Mouse (Mus musculus) hindbrain, embryonic 15.5 days (tissue): ENCODE measurements at regions not wholly inside any gene's neighbourhood (a gene's known extent, or its start where the extent isn't known, plus 50 kb on each side); places are given as distances from the start of the nearest gene placed in this dataset.

Source experiments
- ATAC-seq: fragments of 200-750 bp; cut with Nextera tagmentation; 2 replicates; pipeline ENCODE4 v1.8.0; 2017; ENCODE audit warnings: low read depth, moderate number of reproducible peaks, moderate TSS enrichment; ENCODE audit not compliant: low FRiP score
- H3K27ac ChIP-seq: fragments of 300-500 bp; sonication (generic); replicated peaks from 2 replicates; pipeline ENCODE4 v1.5.1; 2015; ENCODE audit warnings: mild to moderate bottlenecking, inconsistent platforms
- H3K27me3 ChIP-seq: fragments of 300-500 bp; sonication (generic); 2 replicates; pipeline ENCODE4 v1.6.1; 2015; ENCODE audit warnings: control low read depth, inconsistent platforms
- H3K36me3 ChIP-seq: fragments of 300-500 bp; sonication (generic); 2 replicates; pipeline ENCODE4 v1.6.1; 2015; ENCODE audit warnings: control low read depth, inconsistent platforms
- H3K4me1 ChIP-seq: fragments of 300-500 bp; sonication (generic); replicated peaks from 2 replicates; pipeline ENCODE4 v1.6.1; 2015; ENCODE audit warnings: control low read depth, inconsistent platforms
- H3K4me2 ChIP-seq: fragments of 300-500 bp; sonication (generic); 2 replicates; pipeline ENCODE4 v1.6.1; 2015; ENCODE audit warnings: moderate library complexity, mild to moderate bottlenecking, inconsistent platforms
- H3K4me3 ChIP-seq: fragments of 300-500 bp; sonication (generic); 2 replicates; pipeline ENCODE4 v1.5.1; 2015; ENCODE audit warnings: mild to moderate bottlenecking, inconsistent platforms
- H3K9ac ChIP-seq: fragments of 300-500 bp; sonication (generic); 2 replicates; pipeline ENCODE4 v1.6.1; 2015; ENCODE audit warnings: inconsistent platforms
- H3K9me3 ChIP-seq: fragments of 300-500 bp; sonication (generic); 2 replicates; pipeline ENCODE4 v1.6.1; 2016; ENCODE audit warnings: control low read depth, inconsistent platforms
- WGBS: fragments of 180-500 bp; shearing (Covaris S2); methylation state at CpG from one replicate; pipeline ENCODE4 v1.1.7; 2015; 5-methylcytosine and 5-hydroxymethylcytosine counted together

DNA sequence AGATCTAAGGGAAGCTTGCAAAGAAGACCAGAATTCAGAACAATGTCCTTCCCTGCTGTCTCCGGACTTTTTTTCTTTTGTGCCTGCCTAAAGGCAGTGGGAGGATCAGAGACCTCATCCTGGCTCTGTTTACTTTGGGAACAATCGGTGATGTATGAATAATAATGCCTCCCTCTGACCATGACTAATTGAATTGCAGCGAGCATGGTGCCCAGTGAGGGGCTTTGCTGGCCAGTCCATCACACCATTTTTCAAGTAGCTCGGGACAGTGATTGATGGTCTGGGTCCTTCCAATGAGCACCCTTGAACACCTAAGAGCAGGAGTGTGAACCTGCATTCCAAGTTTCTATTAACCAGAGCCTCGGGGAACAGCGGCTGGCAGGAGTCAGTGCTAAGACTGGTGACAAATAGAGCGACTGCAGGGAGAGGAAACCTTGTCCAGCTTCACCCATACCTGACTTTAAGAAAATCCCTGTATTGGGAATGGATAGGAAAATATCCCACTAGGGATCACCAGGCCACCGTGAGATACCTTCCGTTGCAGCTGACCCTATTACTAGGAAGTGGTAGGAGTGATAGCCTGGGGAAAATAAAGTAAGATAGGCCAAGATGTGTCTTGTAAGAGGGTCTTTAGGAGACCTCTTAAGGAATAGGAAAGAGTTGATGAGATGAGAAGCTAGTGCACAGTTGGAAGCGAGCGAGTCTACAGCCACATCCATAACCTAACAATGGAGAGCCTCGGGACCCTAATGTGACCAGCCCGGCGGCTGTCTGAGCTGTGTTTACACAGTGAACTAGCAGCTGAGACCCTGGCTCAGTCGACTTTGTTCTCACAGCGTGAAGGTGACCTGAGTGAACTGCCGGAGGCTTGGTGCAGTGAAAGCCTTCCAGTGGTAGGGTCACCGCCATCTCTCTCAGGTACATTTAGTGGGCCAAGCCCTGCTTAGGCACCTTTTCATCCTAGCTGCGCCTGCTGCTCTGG, 140.7 kb downstream of the Foxa2 start:
- 7% methylated on average over 19 of the region's 19 CpGs for WGBS
- no peak; the same call in none of the 2 replicates for ATAC-seq
- Histone ChIP-seq H3K27me3 (peaks cover 83% of the 10 kb centered on the region), H3K9me3 (no peaks in the 10 kb centered on the region), H3K4me1 (peaks cover 9% of the 10 kb centered on the region; the same call in 1 of the 2 replicates), H3K4me3 (no peak overlapping the region), H3K4me2 (no peak overlapping the region), H3K27ac (no peak overlapping the region), H3K9ac (no peak overlapping the region), H3K36me3 (no peaks in the 10 kb centered on the region)

DNA sequence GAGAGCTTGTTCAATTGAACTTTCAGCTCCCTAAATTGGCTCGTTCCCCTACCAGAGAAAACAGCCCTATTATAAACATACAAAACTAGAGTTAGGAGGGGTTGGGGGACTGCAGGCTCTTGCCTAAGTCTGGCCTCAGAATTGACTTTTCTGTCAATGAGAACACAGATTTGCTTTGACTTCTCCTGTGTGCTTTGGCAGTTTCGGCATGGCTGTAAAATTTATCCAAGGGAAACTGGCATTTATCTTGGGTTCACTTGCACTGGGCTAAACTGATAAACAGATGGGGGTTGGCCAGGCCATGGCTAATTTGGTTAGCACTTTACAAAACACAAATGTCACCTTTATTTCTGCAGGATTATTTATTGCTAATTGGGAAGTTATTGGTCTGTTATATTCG, 141.7 kb downstream of the Foxa2 start:
- Histone ChIP-seq H3K27me3 (peaks cover 83% of the 10 kb centered on the region), H3K9me3 (no peaks in the 10 kb centered on the region), H3K36me3 (no peaks in the 10 kb centered on the region), H3K4me1 (peaks cover 9% of the 10 kb centered on the region; the same call in 1 of the 2 replicates), H3K9ac (no peak overlapping the region), H3K27ac (no peak overlapping the region), H3K4me3 (no peak overlapping the region), H3K4me2 (no peak overlapping the region)
- 15% methylated on average over 3 of the region's 3 CpGs for WGBS
- ATAC-seq: no peak

DNA sequence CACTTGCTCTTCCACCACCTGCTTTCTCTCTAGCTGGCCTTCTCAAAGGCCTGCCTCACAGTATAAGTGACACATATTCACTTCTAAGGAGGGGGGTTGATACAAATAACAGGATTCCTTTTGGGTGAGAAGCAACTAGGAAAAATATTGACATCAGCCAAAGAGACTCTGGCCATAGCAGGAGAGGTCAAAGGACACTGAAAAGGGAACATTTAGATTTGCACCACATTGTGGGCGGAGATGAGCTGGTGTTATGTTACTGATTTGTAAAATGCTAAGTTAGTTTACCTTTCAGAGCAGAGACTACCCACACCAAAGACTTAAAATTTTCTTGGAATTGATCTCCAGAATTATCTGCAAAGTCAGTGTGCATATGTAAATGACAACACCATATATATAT, 147.5 kb downstream of the Foxa2 start:
- WGBS: 88% methylated on average over 1 of the region's 1 CpGs

DNA sequence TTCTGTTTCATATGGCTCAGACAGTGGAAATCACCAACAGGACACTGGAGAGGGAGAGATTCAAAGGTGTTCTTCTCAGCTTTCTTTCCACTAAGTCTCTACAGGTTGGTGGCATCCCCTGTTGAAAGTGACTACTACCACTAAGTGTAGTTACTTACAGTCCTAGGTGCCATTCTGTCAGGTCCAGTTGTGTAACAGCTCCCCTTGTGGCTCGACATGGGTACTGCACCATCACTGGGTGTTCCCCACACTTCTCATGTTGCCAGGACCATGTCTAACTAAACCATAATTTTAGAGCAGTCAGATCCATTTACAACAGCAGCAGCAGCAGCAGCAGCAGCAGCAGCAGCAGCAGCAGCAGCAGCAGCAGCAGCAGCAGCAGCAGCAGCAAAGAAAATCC, 151.1 kb downstream of the Foxa2 start:
- 0% methylated on average over 1 of the region's 1 CpGs for WGBS
- Histone ChIP-seq H3K9me3 (no peaks in the 10 kb centered on the region), H3K4me3 (no peak overlapping the region), H3K4me1 (no peaks in the 10 kb centered on the region), H3K27ac (no peak overlapping the region), H3K4me2 (no peak overlapping the region), H3K27me3 (peaks cover 54% of the 10 kb centered on the region), H3K9ac (no peak overlapping the region), H3K36me3 (no peaks in the 10 kb centered on the region)
- no peak for ATAC-seq

More for the DNA sequence above, 147.5 kb downstream of the Foxa2 start:
- H3K4me1 ChIP-seq: no peaks in the 10 kb centered on the region
- H3K27me3 ChIP-seq: peaks cover 74% of the 10 kb centered on the region
- no peaks in the 10 kb centered on the region for H3K9me3 ChIP-seq
- H3K4me2 ChIP-seq: no peak overlapping the region
- no peak overlapping the region for H3K27ac ChIP-seq
- H3K9ac ChIP-seq: no peak overlapping the region
- H3K4me3 ChIP-seq: no peak overlapping the region
- no peak for ATAC-seq
- no peaks in the 10 kb centered on the region for H3K36me3 ChIP-seq

DNA sequence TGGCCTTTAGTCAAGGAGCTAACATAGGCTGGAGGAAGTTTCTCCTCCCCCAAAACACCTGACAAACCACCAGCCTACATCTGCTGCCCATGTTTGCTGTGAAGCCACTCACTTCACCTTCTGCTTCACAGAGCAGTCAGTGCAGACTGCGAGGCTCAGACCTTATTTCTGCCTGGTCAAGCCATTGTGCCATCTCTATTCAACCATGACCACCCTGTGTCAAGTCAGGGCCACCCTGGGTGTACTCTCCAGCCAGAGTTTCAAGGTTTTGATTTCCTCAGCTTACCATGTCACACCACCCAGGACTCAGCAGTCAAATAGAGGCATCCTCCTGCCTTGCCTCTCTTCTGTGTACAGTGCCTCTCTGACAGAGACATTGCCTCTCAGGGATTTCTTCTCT, 152.6 kb downstream of the Foxa2 start:
- no peak overlapping the region for H3K9ac ChIP-seq
- no peaks in the 10 kb centered on the region for H3K4me1 ChIP-seq
- H3K4me3 ChIP-seq: no peak overlapping the region
- H3K27ac ChIP-seq: no peak overlapping the region
- WGBS: 21% methylated on average over 1 of the region's 1 CpGs
- no peaks in the 10 kb centered on the region for H3K36me3 ChIP-seq
- peaks cover 44% of the 10 kb centered on the region for H3K27me3 ChIP-seq
- no peaks in the 10 kb centered on the region for H3K9me3 ChIP-seq
- no peak overlapping the region for H3K4me2 ChIP-seq
- ATAC-seq: no peak

DNA sequence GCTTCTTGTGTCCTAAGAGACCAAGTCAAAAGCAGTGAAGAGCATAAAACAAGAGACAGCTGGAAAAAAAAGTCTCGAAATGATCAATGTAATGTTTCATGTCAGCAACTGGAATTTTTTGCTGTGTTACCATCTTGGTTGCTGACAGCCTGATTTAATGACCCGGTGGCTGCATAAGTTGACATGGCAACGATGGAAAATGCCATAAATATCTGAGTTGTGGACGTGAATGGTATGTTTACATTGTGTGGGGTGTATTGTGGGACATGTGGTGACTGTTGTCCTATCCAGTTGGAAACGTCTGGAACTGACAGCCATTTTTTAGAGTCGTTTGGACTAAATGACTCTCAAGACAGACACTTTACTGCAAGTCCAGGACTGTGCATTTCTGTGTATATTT, 160.6 kb downstream of the Foxa2 start:
- Histone ChIP-seq H3K9me3 (no peaks in the 10 kb centered on the region), H3K4me1 (no peaks in the 10 kb centered on the region), H3K9ac (no peak overlapping the region), H3K36me3 (no peaks in the 10 kb centered on the region), H3K4me2 (no peak overlapping the region), H3K27me3 (peaks cover 9% of the 10 kb centered on the region), H3K4me3 (no peak overlapping the region), H3K27ac (no peak overlapping the region)
- WGBS: 38% methylated on average over 6 of the region's 6 CpGs
- ATAC-seq: no peak

DNA sequence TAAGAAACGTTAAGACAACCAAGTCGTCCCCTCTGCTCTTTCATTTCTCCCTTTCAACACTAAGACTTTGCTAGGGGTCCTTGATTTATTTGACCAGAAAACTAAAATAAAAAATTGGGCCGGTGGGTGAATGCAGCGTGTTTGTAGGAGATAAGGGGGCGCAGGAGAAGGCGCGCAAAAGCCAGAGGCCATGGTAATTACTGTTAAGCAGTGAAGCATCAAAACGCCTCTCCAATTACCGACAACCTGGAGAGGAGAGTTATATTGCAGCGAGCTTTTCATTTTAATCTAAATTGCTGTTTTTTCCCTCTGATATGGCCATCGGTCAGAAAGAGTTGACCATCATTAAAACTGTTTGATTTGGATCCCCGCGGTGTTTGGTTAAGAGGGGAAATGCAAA, 168.9 kb downstream of the Foxa2 start:
- H3K9ac ChIP-seq: no peak overlapping the region
- no peaks in the 10 kb centered on the region for H3K9me3 ChIP-seq
- ATAC-seq: no peak
- no peak overlapping the region for H3K4me3 ChIP-seq
- H3K27ac ChIP-seq: no peak overlapping the region
- peak overlapping the region; percentile 58; the same call in 1 of the 2 replicates for H3K4me2 ChIP-seq
- 17% methylated on average over 13 of the region's 13 CpGs for WGBS
- H3K36me3 ChIP-seq: no peaks in the 10 kb centered on the region
- H3K4me1 ChIP-seq: peaks cover 17% of the 10 kb centered on the region
- H3K27me3 ChIP-seq: peaks cover 37% of the 10 kb centered on the region

DNA sequence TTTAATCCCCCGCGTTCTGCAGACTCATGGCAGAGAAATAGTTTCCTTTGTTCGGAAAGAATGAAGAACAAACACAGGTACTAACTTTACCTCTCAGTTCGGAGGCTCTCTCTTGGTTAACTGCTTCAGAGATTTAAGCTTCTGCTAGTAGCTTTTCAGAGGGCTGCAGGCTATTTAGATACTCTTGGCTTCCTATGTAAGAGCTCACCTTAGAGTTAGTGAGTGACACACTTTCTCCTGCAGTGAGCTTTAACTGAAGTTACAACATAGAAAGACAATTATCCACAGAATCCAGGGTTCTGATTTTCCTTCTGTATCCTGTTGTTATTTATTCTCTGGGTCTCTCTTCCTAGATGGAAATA, 169.2 kb downstream of the Foxa2 start:
- Histone ChIP-seq H3K27ac (no peak overlapping the region), H3K4me3 (peak overlapping the region; percentile 33), H3K27me3 (peaks cover 37% of the 10 kb centered on the region), H3K36me3 (no peaks in the 10 kb centered on the region), H3K4me2 (peak overlapping the region; percentile 58), H3K9me3 (no peaks in the 10 kb centered on the region), H3K9ac (no peak overlapping the region), H3K4me1 (peaks cover 17% of the 10 kb centered on the region)
- ATAC-seq: no peak
- 4% methylated on average over 4 of the region's 4 CpGs for WGBS

DNA sequence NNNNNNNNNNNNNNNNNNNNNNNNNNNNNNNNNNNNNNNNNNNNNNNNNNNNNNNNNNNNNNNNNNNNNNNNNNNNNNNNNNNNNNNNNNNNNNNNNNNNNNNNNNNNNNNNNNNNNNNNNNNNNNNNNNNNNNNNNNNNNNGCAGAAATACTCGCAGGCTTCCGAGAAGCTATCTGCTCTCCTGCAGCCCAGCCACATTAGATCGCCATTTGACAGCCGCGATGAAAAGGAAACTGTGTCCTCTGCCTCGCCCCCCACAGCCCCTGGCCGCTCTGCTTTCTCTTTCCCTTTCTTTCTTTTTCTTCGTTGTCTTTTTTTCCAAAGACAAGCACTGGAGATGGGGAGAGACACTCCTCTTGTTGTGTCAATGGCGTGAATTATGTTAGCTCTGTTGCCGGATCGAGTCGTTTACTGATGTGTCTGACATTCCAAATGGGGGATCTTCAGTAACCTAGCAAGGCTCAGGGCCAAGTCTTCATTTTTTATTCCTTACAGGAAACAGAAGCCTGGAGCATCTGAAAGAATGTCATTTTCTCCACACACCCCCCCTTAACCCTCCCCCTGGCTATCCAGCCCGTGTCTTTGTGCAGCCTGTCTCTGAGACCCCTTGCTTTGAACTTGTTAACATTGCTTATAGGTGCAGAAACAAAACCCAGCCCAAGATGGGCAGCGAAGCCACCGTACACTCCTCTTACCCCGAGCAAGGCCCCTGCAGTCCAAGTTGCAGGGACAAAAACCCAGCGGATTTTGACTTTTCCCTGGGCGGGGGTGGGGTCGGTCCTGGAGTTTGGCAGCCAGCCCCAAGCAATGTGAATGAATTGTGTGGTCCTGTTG, 169.8 kb downstream of the Foxa2 start:
- H3K36me3 ChIP-seq: no peaks in the 10 kb centered on the region
- peak overlapping the region; percentile 33 for H3K4me3 ChIP-seq
- peak overlapping the region; percentile 16; the same call in 1 of the 2 replicates for H3K9ac ChIP-seq
- peak overlapping the region; percentile 58 for H3K4me2 ChIP-seq
- peak; percentile 69; the same call in 1 of the 2 replicates for ATAC-seq
- H3K9me3 ChIP-seq: no peaks in the 10 kb centered on the region
- H3K4me1 ChIP-seq: peaks cover 17% of the 10 kb centered on the region
- WGBS: 2% methylated on average over 19 of the region's 19 CpGs
- peaks cover 37% of the 10 kb centered on the region for H3K27me3 ChIP-seq
- H3K27ac ChIP-seq: no peak overlapping the region

DNA sequence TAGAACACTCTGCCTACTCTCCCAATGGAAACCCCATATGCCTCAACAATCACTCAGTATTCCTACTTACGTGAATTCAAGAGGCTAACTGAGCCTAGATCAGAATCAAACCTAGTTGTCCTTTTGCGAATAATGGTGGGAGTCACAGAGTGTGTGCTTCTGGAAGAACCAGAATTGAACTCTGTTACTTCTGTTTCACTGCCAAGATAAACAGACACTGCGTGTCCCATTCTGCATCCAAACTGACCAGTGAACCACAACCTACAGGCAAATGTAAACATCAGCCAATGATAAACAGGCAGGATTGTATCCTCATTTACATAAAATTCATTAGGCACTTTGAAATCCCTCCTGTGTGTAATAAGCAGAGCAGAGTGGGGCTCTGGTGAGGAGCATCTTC, 173.8 kb downstream of the Foxa2 start:
- Histone ChIP-seq H3K9me3 (no peaks in the 10 kb centered on the region), H3K36me3 (no peaks in the 10 kb centered on the region), H3K4me2 (no peak overlapping the region), H3K4me3 (no peak overlapping the region), H3K27ac (no peak overlapping the region), H3K27me3 (peaks cover 15% of the 10 kb centered on the region), H3K9ac (no peak overlapping the region), H3K4me1 (peaks cover 17% of the 10 kb centered on the region)
- WGBS: 87% methylated on average over 3 of the region's 3 CpGs
- no peak for ATAC-seq

DNA sequence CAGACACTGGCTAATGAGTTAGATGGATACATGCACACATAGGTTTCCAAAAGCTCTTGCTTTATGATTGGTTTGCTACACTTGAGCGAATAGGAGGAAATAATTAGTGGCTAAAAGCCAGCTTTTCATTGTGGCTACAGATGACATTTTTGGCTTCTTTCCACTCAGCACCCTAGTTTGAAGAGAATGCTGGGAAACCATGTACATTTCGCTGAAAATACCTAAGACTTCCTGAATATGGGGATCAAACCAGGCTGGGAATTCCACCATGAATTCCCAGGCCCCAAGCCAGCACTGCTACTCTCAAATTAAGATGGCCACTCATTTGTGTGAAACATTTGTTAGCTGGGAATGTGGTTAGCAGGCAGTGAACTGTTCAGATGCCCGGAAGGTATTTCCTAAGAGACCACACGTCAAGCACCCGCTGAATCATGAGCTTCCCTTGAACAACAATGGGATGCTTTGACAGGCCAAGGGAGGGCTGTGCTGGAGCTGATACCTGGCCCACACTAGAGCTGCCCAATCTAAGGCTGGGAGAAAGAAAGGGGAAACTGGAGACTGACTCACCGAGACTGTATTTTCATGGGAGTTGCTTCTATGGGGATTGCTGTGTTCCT, 195.5 kb downstream of the Foxa2 start:
- Histone ChIP-seq H3K9me3 (no peaks in the 10 kb centered on the region), H3K4me3 (no peak overlapping the region), H3K9ac (no peak overlapping the region), H3K4me1 (no peaks in the 10 kb centered on the region), H3K36me3 (no peaks in the 10 kb centered on the region), H3K27ac (no peak overlapping the region), H3K27me3 (0 out of 2 replicates have a peak, but pooled peaks cover 16% of the 10 kb centered on the region), H3K4me2 (no peak overlapping the region)
- WGBS: 71% methylated on average over 6 of the region's 6 CpGs
- no peak for ATAC-seq
